Mouse (Mus musculus) liver, postnatal 0 days (tissue): ENCODE measurements around the gene Klhl8. TPM values are rescaled to one million over a fixed set of nuclear protein-coding genes. Genes with fewer than 3 reads are reported as not detected.
"Not testable (repeated sequence)": the region's sequence is repeated elsewhere in the genome, so short reads cannot be mapped to it uniquely, and the experiment has no call there.

Experiments
- ATAC-seq: fragments of 200-750 bp; cut with Nextera tagmentation; 2 replicates; pipeline ENCODE4 v1.8.0; 2017; ENCODE audit warnings: mild to moderate bottlenecking, moderate library complexity
- DNase-seq: peaks from one replicate; pipeline ENCODE4 v3.0.0-alpha.2; 2016
- H3K27ac ChIP-seq: fragments of 300-500 bp; sonication (generic); 2 replicates; pipeline ENCODE4 v1.5.1; 2014; ENCODE audit warnings: antibody characterized with exemption, moderate library complexity, mild to moderate bottlenecking, low read depth
- H3K27me3 ChIP-seq: fragments of 300-500 bp; sonication (generic); 2 replicates; pipeline ENCODE4 v1.6.1; 2014; ENCODE audit warnings: low read length, control low read depth, mixed read lengths; ENCODE audit not compliant: insufficient read depth
- H3K36me3 ChIP-seq: fragments of 300-500 bp; sonication (generic); replicated peaks from 2 replicates; pipeline ENCODE4 v1.6.1; 2014; ENCODE audit warnings: mild to moderate bottlenecking, control low read depth, low read length, moderate library complexity, mixed read lengths; ENCODE audit not compliant: insufficient read depth
- H3K4me1 ChIP-seq: fragments of 300-500 bp; sonication (generic); 2 replicates; pipeline ENCODE4 v1.6.1; 2014; ENCODE audit warnings: antibody characterized with exemption, mild to moderate bottlenecking, control low read depth; ENCODE audit not compliant: insufficient read depth
- H3K4me2 ChIP-seq: fragments of 300-500 bp; sonication (generic); 2 replicates; pipeline ENCODE4 v1.6.1; 2014; ENCODE audit warnings: low read depth, mild to moderate bottlenecking, low read length, moderate library complexity, mixed read lengths
- H3K4me3 ChIP-seq: fragments of 300-500 bp; sonication (generic); 2 replicates; pipeline ENCODE4 v1.5.1; 2014; ENCODE audit warnings: low read depth, low read length
- H3K9ac ChIP-seq: fragments of 300-500 bp; sonication (generic); replicated peaks from 2 replicates; pipeline ENCODE4 v1.6.1; 2014; ENCODE audit warnings: mild to moderate bottlenecking, moderate library complexity
- H3K9me3 ChIP-seq: fragments of 300-500 bp; sonication (generic); 2 replicates; pipeline ENCODE4 v1.6.1; 2016; ENCODE audit warnings: mild to moderate bottlenecking, control low read depth, low read length, mixed read lengths
- CTCF ChIP-seq: sonication (generic); IDR thresholded peaks from 2 replicates; pipeline ENCODE4 v1.5.1; 2016; ENCODE audit warnings: antibody characterized with exemption, low read depth
- EP300 ChIP-seq: IDR thresholded peaks from 2 replicates; pipeline ENCODE4 v1.6.1; 2016; ENCODE audit warnings: antibody characterized with exemption, low read depth, mild to moderate bottlenecking
- WGBS: fragments of 180-500 bp; shearing (Covaris S2); extraction: QIAGEN DNeasy Blood & Tissue Kit; methylation state at CpG from one replicate; pipeline ENCODE4 v1.1.7; 2014; ENCODE audit not compliant: insufficient replicate concordance; 5-methylcytosine and 5-hydroxymethylcytosine counted together
- polyA plus RNA-seq: library from polyadenylated mRNA; unstranded; fragments of >200 nt; fragmentation: Nextera tagmentation; extraction: Ambion mirVana; gene quantifications from 2 replicates; pipeline ENCODE4 v1.2.1, GENCODE M21; 2015

Klhl8 gene
- 1.5 and 1.9 TPM in 2 replicates for polyA plus RNA-seq

DNA sequence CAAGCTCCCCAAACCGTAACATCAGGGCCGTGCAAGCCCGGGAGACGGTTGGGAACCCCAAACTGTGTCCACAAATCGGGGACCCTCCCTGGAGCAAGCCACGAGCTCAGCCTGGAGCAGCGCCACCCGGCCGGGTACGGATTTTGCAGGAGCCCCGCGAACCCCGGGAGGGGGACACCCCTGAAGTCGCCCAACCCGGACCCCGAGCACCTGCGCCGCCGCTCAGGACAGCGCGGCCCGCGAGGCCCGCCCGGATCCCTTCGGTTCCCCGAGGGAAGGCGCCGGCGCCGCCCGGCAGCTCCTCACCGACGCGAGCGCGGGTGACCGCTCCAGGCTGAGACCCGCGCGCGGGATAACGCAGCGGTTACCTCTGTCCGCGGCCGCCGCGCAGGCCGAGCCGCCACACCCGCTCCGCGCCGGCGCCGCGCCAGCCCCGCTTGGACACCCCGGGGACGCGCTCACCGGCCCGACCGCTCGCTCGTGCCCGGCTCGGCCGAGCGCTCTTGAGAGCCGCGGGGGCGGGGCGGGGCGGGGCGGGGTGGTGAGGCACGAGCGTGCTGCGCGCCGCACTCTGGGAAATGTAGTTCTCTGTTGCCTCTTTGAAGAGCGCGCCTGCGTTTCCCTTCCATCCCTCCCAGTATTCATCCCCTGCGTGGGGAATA lies at the start of gene Klhl8:
Gene Klhl8 (minus strand): TSS at position 512 of the 662 bp plus-strand sequence.
- H3K4me1 ChIP-seq = 0 out of 2 replicates have a peak, but pooled peaks cover 2% of the 10 kb centered on the region
- H3K27ac ChIP-seq = 0 out of 2 replicates have a peak within 1 kb of the TSS, but pooled peaks have one; percentile 44
- H3K27me3 ChIP-seq = peaks cover 8% of the 10 kb centered on the region; the same call in 1 of the 2 replicates
- peak within 1 kb of the TSS; percentile 84 for H3K4me3 ChIP-seq
- no peak for TF ChIP-seq EP300
- no peak for TF ChIP-seq CTCF
- ATAC-seq (peak; percentile 99), DNase-seq (peak; percentile 91)
- under 1% methylated on average over 59 of the region's 86 CpGs for WGBS
- no peaks in the 10 kb centered on the region for H3K36me3 ChIP-seq
- H3K4me2 ChIP-seq = peak within 1 kb of the TSS; percentile 98
- peak within 1 kb of the TSS; percentile 80 for H3K9ac ChIP-seq
- no peaks in the 10 kb centered on the region for H3K9me3 ChIP-seq

DNA sequence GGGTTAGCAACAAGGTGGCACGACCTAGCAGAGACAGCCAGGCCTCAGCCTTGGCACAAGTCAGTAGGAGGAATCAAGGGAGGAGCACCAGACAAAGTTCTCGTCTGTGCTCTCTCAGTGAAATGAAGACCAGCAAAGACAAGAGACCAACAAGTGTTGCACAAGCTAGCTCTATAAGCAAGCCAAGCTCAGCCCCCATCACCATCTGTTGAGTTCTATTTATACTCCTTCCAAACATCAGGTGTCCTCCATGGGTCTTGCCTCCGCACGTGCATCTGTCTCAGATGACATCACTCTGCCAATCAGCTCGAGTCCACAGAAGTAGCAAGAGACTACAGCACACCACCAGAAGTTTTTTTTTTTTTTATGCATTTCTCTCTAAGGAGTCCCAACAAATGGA lies 43.6 kb upstream of the Klhl8 start:
- DNase-seq (no peak), ATAC-seq (no peak)
- no peaks in the 10 kb centered on the region for H3K4me1 ChIP-seq
- H3K4me3 ChIP-seq = no peak overlapping the region
- no peak for TF ChIP-seq EP300
- TF ChIP-seq CTCF = no peak
- 58% methylated on average over 5 of the region's 5 CpGs for WGBS
- H3K9ac ChIP-seq = no peak overlapping the region
- no peaks in the 10 kb centered on the region for H3K36me3 ChIP-seq
- H3K27me3 ChIP-seq = no peaks in the 10 kb centered on the region
- no peak overlapping the region for H3K4me2 ChIP-seq
- no peak overlapping the region for H3K27ac ChIP-seq
- no peaks in the 10 kb centered on the region for H3K9me3 ChIP-seq

GRCm38 (mm10) chr5:103953135-103954083 lies 42.4 kb upstream of the Klhl8 start:
- ATAC-seq = no peak
- Histone ChIP-seq H3K36me3 (no peaks in the 10 kb centered on the region), H3K4me2 (no peak overlapping the region), H3K4me3 (no peak overlapping the region), H3K4me1 (no peaks in the 10 kb centered on the region), H3K27ac (no peak overlapping the region), H3K9ac (no peak overlapping the region), H3K9me3 (no peaks in the 10 kb centered on the region), H3K27me3 (no peaks in the 10 kb centered on the region)
- WGBS = 80% methylated on average over 10 of the region's 10 CpGs
- DNase-seq = no peak
- TF ChIP-seq CTCF (no peak), EP300 (no peak)

- H3K27ac ChIP-seq, H3K27me3 ChIP-seq, H3K36me3 ChIP-seq, H3K4me2 ChIP-seq, H3K4me1 ChIP-seq, H3K9ac ChIP-seq, DNase-seq, ATAC-seq, H3K9me3 ChIP-seq, H3K4me3 ChIP-seq: not testable (repeated sequence)
- WGBS = 85% methylated on average over 15 of the region's 15 CpGs
These were observed 39.1 kb upstream of the Klhl8 start for GRCm38 (mm10) chr5:103950138-103950537.

DNA sequence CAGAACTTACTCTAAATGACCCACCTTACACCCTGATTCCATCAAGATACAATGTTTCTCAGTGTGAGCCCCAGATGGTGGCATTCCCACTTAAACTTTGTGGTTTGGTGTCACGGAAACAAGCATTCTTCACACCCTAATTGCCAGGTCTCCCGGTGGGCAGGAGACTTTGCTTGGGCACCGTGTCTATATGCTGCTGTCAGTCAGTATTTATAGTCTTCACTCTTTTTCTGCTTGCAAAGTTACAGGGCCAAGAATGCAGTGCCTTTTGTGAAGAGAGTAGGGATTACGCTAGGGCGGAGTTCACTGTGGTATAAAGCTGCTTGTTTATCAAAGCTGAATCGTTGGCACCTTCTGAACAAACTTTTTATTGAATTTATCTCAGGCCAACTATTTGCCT lies 32.1 kb upstream of the Klhl8 start:
- Histone ChIP-seq H3K4me2 (no peak overlapping the region), H3K27ac (no peak overlapping the region), H3K9me3 (no peaks in the 10 kb centered on the region), H3K4me1 (no peaks in the 10 kb centered on the region), H3K36me3 (no peaks in the 10 kb centered on the region), H3K9ac (no peak overlapping the region), H3K27me3 (no peaks in the 10 kb centered on the region), H3K4me3 (no peak overlapping the region)
- DNase-seq (no peak), ATAC-seq (no peak)
- TF ChIP-seq EP300 = no peak
- no peak for TF ChIP-seq CTCF
- WGBS = 57% methylated on average over 6 of the region's 6 CpGs

DNA sequence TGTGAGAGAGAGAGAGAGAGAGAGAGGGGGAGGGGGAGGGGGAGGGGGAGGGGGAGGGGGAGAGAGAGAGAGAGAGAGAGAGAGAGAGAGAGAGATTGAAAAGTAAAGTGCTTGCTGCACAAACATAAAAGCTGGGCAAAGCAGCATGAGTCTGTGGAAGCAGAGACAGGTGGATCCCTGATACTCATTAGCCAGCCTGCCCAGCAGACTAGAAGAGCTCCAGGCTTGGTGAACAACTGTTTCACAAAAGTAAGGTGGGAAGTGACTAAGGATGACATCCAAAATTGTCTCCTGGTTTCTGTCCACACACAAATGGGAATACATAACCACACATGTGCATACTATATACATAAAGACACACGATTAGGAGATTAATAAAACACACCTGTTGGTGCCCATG lies 28.8 kb upstream of the Klhl8 start:
- no peak overlapping the region for H3K4me2 ChIP-seq
- no peak overlapping the region for H3K4me3 ChIP-seq
- no peak for ATAC-seq
- no peak overlapping the region for H3K27ac ChIP-seq
- H3K36me3 ChIP-seq = no peaks in the 10 kb centered on the region
- no peaks in the 10 kb centered on the region for H3K4me1 ChIP-seq
- TF ChIP-seq EP300 (no peak), CTCF (no peak)
- H3K9me3 ChIP-seq = no peaks in the 10 kb centered on the region
- 75% methylated on average over 1 of the region's 1 CpGs for WGBS
- DNase-seq = no peak
- H3K27me3 ChIP-seq = no peaks in the 10 kb centered on the region
- no peak overlapping the region for H3K9ac ChIP-seq
